Mouse (Mus musculus) frontal cortex, postnatal 10 days (tissue): ENCODE data around the gene AC134908.4.
"Not testable (repeated sequence)": the region's sequence is repeated elsewhere in the genome, so short reads cannot be mapped to it uniquely, and the experiment has no call there.

ENCODE experiments used
- DNase-seq, 2 experiments: peaks; one replicate each; pipeline ENCODE4 v3.0.0; 2022; ENCODE audit warnings: low spot score in 2 of 2, mixed read lengths in 1 of 2

AC134908.4 gene

DNA sequence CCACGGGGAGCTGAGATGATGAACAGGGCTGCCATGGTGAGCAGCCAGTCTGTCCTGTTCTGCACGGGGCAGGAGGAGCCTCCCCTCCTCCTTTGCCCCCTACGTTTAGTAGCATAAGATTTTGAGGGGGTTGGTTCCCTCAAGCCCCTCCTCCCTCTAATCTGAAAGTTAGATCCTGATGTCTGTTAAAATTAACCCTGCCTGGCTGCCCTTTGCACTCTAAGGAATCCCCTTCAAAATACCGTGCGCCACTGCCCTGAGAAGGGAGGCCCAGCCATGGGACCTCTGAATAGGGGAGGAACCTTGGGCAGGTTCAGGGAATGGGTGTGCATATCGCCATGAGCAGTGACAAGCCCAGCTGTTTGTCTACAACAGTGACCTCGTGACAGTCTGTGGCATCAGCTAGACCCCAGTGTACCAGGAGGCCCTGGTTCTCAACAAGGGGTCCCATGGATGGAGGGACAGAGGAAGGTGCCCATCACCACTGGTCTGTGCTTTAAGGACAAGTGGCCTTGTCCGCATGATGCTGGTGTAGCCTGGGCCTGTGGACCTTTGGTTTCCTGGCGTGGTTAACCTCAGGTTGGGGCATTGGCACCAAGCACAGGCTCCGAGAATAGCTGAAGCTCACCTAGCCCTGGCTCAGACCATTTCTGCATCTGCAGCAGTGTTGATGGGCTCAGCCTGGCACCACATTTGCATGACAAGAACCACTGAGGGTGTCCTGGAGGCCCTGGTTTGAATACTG lies 20.0 kb downstream of the AC134908.4 start:
- DNase-seq: no peak

DNA sequence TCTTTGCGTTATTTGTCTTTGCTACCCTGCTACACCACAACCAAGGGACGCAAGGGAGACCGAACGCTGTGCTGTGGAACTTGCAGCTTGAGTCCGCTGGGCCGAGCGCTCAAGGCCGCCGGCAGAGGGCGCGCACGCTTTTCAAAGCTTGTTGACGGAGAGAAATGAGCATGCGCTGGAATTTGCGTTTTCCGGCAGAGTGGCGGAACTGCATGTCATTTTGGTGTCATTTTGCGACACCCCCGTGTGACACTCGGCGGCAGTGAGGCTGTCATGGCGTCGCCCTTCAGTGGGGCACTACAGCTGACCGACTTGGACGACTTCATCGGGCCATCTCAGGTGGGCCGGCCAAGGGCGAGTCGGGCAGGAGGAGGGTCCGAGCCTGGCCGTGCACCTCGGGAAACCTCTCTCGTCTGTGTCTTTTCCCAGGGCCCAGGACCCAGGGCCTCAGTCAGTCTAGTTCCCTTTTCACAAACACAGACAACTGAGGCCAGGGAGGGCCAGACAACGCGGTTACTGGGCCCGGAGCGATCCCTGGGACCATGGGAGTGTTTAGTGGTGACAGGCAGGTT lies 21.8 kb downstream of the AC134908.4 start, which contains the start of gene Narfl:
TSS of gene Narfl (plus strand) at position 228 of the 572 bp plus-strand sequence.
- DNase-seq: peak; percentile 93 to 98

DNA sequence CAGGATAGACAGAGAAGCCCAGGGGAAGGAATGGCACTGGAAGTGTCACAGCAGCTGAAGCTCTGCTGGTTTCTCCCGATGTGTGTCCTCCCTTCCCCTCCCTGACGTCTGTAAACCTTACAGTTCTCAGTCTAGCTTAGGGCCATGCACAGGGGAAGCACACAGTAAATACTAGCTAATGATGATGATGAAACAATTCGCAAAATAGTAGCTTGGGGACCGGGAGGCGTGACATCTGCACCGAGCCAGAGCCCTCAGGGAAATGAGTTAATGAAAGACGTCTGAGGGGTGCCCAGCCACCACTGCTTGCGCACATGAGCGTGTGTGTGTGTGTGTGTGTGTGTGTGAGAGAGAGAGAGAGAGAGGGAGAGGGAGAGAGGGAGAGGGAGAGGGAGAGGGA lies 26.1 kb downstream of the AC134908.4 start:
- DNase-seq: no peak

DNA sequence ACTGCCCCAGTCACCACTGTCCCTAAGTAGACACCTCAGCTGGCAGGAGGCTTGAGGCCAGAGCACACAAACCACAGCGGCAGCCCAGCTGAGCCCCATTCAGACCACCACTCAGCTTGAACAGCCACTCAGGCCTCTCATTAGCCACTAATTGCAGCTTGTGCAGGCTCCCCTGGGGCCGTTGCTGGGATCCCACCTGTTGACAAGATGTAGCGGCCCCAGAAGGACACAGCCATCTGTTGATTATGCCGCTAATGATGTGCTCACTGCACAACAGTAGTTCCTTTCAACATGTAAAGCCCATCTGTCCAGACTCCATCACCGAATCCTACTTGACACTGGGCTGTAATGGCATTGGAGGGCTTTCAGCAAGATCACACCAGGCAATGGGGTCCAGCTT lies 29.6 kb downstream of the AC134908.4 start:
- DNase-seq: no peak

DNA sequence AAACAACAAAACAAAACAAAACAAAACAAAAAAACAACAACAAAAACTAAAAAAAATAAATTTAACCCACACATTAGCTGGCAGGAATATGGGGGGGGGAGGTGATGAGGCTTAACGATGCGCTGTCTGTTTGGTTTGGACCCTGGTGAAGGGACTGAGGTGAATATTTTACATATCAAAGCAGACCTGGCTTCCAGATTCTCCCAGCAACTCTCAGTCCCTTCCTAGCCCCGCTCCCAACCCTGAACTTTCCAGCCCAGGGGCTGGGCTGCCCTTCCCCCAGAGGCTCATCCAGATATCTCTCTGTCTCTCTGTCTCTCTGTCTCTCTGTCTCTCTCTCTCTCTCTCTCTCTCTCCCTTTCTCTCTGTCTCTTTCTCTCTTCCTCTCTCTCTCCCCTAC lies 32.9 kb downstream of the AC134908.4 start:
- DNase-seq: no peak

DNA sequence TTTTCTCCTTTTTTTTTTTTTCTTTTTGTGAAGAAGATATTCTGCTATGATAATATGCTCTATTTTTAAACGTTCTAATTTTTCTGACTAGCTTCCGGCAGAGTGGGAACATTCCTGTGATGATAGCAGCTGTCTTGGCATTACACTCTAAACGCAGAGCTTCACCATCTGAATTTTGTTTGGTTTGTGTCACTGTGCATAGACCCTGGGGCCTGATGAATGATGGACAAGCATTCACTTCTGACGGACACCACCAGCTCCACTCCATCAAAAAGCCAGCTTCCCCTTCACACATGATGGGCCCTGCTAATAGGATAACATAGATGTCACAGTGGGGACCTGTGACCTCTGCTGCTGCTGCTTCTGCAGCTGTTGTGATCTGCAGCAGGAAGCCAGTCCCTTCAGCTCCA lies 33.9 kb downstream of the AC134908.4 start:
- no peak for DNase-seq

DNA sequence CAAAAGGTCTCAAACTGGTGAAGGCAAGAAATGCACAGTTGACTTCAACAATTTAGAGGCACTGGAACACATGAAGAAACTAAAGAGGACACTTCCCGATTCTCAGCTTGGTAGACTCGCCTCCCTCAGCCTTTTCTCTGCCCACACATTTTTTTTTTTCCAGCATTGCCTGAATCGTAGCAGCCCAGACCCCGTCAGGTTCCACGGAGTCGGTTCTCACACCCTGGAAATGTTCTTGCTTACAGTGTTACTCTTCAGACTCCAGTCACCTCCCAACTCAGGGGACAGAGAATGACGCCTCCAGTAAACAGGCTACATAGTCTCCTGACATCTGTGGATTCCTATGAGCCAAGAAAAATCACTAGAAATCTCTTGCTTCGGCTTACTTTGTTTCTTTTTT lies 35.3 kb downstream of the AC134908.4 start:
- no peak for DNase-seq

DNA sequence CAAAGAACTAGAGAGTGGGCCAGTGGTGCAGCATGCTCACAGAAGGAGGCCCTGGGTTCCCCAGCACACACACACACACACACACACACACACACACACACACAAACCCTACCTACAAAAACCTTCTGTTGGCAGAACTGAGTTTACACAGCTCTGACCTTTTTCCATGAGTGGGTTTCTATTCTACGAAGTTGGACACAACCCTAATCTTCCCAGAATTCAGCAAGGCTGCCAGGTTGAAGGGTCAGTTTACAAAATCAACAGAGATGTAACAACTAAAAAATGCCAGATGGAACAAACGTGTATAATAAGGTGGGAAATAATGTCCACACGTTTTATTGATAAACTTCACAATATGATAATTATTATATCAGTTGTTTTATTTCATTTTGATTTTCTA lies 37.8 kb downstream of the AC134908.4 start:
- DNase-seq: no peak

DNA sequence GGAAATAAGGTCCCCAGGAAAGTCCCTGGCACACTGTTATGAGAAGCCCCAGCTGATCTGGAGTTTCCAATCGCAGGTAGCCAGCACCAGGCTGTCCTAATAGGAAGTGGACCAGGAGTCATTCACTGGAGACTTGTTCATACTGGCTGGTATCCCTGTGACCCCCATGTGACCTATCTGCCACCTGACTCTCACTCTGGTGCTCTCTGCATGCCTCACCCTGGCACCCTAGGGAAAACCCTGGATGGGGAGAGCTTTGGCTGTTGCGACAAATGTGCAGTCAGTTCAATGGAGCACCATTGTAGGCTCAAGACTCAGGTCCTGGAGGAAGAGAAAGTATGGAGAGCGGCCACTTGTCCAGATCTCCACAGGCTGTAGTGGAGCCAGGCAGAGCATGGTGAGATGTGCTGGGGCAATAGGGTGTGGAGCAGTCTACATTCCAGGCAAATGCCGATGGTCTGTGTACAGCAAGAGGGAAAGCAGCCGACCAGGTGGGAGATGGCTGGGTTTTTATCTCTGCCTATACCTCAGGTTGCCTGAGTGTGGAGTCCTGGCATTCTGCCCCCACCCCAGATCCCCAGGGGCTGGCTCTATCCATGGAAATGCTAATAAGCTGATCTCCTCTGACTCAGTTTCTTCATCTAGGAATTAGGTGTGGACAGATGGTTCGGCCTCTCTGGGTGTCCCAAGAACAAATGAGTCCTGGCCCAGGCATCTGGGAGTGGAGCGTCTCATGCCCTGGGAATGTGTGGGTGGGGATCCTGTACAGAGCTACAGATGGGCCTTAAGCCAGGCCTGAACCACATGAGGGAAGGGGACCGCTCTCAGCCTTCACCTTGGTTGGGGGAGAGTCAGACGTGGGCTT lies 38.8 kb downstream of the AC134908.4 start:
- DNase-seq: no peak

DNA sequence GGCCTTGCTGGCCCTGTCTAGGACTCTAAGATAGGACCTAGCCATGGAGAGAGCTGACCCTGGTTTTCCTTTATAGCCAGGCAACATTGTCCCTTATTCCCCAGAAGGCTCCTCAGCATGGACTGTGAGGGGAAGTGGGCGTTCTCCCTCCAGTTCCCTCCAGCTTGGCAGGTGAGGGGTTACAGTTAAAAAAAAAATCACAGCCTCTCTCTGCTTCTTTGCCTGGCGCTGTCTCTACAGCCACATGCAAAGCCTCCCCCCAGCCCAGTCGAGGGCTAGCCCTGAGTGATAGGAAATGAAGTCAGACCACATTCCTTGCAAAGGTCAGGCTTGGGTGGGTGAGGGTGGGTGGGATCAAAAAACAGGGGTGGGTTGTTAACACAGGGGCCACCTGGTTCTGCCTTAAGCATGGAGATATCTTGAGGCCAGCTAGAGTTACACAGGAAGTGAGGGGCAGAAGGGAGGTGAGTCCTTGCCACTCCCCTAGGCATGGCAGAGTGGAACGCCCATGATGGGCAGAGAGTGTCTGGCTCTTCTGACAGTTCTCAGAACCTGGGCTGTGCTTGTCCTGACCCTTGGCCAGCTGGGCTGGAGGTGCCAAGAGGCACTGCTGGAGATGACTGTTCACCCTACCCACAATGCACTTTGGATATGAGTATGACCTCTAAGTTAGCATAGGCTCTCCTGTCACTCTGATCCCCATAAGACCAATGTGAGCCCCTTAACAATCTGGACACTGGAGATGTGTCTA lies 39.7 kb downstream of the AC134908.4 start:
- no peak for DNase-seq

DNA sequence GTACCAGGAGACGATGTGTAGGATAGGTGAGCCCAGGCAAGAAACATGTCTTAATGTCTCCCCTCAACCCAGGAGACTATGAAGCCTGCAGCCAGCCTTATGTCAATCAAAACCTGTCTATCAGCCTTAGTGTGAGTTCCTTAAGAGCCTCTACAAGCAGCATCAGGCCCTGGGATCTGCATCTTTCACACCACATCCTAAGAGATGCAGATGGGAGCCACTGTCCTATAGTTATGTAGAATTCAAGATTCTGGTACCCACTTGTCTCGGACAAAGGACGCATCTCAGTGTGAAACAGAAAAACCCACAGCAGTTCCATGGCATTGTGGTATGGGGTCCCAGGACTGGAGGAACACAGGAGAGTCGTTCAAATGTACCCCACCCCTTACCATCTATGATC lies 40.4 kb downstream of the AC134908.4 start:
- DNase-seq: no peak

DNA sequence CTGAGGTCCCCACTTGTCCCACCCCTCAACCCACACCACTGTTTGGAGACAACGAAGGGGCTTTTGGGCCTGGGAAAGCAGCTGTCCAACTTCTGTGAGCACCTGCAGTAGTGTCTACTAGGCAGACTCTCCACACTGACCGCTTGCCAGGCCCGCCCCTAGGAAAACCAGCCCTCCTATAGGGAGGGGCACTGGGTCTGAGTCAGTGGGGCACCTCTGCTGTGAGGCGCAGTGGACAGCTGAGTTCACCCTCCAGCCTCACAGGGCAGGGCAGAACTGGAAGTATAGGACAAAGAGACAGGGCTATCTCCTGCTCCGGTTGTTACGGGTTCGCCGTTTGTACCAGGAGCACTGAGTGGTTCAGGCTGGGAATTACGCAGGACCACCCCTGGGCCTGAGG lies 41.2 kb downstream of the AC134908.4 start, which contains the start of gene Msln:
TSS of gene Msln (minus strand) at position 138 of the 400 bp plus-strand sequence.
- DNase-seq: no peak

DNA sequence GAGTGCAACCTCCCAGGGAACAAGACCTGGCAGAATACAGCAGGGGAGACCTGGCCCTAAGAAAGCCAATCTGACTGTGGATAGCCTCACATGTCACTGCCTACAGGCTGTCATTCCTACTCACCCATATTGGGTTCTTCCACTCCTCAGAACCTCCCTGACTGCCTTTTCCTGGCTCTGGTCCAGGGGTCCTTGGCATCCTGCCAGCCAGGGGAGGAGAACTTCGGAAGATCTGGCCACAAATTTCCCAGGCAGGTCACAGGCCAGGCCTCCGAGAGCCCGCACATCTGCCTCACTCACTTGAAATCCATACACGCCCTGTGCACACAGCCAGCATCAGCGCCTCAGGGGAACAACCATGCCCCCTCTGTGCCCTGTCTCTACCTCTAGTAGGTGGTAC lies 44.0 kb downstream of the AC134908.4 start:
- peak in 1 of 2 experiments; percentile 44 for DNase-seq

DNA sequence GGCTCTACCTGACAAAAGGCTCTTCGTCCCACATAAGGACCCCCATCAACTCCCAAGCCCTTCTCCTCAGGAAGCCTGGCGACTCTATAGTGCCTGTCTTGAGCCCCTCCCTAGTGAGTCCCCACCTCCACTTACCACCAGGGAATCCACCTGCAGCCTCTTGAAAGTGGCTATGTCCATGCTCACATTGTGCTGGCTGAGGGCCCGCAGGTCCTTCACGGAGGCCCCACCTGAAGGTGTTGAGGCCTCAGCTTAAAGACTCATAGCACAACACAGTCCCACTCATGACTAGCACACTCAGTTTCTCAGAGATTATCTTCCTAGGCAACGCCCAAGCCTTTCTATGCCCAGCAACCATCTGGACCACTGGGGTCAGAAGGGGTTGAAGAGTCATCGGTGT lies 46.1 kb downstream of the AC134908.4 start:
- no peak for DNase-seq

DNA sequence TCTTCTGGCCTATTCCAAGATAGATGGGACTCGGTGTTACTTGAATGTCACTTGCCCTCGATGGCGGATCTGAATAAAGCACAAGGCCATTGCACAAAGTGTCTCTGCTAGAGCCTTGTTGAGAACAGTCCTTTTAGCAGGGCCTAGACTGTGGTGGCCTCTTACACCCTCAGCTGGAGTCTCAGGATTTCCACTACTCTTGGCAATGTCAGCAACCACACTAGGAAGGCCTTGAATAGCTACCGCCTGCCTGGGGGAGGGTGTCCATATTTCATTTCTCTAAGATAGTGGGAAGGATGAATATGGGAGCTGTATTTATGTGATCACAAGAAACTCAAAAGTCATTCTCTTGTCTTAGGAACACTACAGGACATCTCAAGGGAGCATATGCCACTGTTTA lies 47.2 kb downstream of the AC134908.4 start:
- DNase-seq: no peak

DNA sequence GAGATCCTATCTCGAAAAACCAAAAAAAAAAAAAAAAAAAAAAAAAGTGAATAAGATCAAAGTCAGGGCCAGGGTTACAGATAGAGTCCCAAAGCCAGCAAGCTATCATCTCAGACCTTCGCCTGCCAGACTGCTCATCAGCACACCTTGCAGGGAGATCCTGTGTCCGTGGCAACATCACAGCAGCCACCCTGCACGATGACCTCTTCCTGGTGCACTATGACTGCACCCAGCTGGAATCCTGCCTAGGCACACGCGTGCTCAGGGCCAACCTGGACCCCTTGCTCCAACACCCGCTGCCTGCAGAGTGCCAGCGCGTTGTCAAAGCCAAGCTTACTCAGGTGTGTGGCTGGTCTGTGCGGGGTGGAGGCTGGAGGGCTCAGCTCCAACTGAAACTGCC lies 51.1 kb downstream of the AC134908.4 start:
- no peak for DNase-seq

DNA sequence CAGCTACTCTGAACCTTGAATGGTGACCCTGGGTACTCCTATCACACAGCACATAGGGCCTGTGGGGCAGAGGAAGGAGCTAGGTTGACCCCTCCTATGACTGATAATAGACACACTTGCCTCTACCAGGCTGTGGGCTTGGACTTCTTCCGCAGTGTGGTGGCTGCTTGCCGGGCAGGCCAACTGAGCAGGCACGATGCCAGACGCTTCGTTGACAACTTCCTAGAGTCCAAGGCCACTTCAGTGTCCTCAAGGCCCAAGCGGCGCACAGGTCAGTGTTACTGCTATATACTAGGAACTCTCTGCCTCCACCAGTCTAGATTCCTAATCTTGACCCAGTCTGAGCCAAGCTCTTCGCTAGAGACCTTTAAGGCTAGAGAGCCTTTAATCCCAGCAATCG lies 51.6 kb downstream of the AC134908.4 start:
- DNase-seq: no peak

DNA sequence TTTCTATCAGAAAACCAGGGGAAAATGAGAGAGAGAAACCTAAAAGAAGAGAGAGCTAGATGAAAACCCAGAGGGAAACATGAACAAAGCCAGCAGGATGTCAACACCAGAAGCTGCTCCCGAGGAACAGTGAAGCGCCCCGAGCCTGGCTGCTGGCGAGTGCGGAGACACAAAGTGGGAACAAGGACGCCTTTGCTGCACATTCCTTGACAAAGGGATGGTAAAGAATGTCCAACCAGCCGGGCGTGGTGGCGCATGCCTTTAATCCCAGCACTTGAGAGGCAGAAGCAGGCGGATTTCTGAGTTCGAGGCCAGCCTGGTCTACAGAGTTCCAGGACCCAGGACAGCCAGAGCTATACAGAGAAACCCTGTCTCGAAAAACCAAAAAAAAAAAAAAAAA lies 54.0 kb downstream of the AC134908.4 start:
- DNase-seq: not testable (repeated sequence)
